Mouse (Mus musculus) brown adipose tissue, adult 24 weeks (tissue): Measurements from ENCODE around the gene Arhgap23. TPM values are rescaled to one million over a fixed set of nuclear protein-coding genes. Genes with fewer than 3 reads are reported as not detected.
A peak's percentile ranks its signal among the peaks of the same experiment; 100 is the strongest.

Source experiments
- H3K27ac ChIP-seq: fragments of 200-500 bp; replicated peaks from 2 replicates; pipeline ENCODE4 v1.5.1; 2012; ENCODE audit warnings: low read depth, mild to moderate bottlenecking, low read length
- H3K4me1 ChIP-seq: fragments of 200-500 bp; 2 replicates; pipeline ENCODE4 v1.6.1; 2012; ENCODE audit warnings: low read length, mixed read lengths; ENCODE audit not compliant: control insufficient read depth, insufficient read depth, insufficient read length
- H3K4me3 ChIP-seq: fragments of 200-500 bp; 2 replicates; pipeline ENCODE4 v1.5.1; 2012; ENCODE audit warnings: low read depth, mild to moderate bottlenecking, low read length, moderate library complexity; ENCODE audit not compliant: insufficient read depth
- polyA plus RNA-seq: library from polyadenylated mRNA; stranded (reverse); fragments of >200 nt; gene quantifications from 2 replicates; pipeline ENCODE4 v1.2.4, GENCODE M21; 2012; ENCODE audit not compliant: missing spikeins, insufficient read depth, insufficient read length

Arhgap23 gene
- polyA plus RNA-seq, 1 experiment: 5.5 TPM

DNA sequence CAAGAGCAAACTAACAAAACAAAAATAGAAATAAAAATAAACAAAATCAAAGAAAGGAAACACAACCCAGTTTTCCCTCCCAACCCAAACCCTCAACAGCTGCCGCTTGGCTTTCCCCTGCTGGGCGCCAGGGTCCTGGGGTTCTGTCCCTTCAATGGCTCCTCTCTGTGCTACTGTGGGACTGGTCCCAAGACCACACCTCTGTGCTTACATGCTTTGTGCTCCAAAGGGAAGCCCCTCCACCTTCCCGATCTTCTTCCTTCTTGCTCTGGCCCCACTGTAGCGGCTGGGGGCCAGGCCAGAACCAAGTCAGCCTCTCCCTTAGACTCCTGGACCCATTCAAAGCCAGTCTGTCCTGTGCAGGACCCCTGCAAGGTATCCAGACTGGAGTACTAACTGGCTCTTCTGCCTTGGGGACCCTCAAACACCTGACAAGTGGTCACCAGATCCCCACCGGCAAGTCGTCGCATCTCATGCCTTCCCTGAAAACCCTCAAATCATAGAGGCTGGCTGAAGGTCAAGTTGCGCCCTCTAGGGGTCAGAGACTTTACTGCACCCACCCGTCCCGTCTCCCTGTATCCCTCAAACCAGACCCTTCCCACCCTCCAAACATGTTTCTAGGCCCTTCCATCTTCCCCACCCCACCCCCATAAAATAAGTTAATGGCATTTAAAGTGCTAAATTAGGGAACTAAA, 95.8 kb downstream of the Arhgap23 start:
- H3K4me3 ChIP-seq: peak overlapping the region; percentile 27
- no peaks in the 10 kb centered on the region for H3K4me1 ChIP-seq
- H3K27ac ChIP-seq: no peak overlapping the region

GRCm38 (mm10) chr11:97511661-97512369, 96.5 kb downstream of the Arhgap23 start:
- Histone ChIP-seq H3K4me1 (no peaks in the 10 kb centered on the region), H3K27ac (0 out of 2 replicates have a peak overlapping the region, but pooled peaks have one; percentile 14), H3K4me3 (peak overlapping the region; percentile 27)

DNA sequence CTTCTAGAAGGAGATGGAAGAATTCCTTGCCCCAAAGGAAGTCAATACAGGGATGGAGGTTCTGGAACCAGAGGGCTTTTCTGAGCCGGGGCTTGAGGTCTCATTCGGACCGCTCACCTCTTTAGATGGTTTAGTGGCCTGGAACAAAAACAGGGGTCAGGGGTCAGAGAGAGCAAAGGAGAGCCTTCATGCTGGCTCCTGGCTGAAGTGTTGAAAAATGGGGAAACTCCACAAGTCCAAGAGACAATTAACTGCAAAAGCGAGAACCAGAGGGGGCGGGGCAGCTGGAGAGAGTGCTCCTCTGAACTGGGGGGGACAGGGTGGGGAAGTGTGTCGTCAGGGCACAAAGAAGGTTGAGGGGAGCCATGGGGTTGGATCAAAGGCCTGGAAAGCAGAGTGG, 97.2 kb downstream of the Arhgap23 start:
- Histone ChIP-seq H3K4me3 (no peak overlapping the region), H3K27ac (no peak overlapping the region), H3K4me1 (no peaks in the 10 kb centered on the region)

DNA sequence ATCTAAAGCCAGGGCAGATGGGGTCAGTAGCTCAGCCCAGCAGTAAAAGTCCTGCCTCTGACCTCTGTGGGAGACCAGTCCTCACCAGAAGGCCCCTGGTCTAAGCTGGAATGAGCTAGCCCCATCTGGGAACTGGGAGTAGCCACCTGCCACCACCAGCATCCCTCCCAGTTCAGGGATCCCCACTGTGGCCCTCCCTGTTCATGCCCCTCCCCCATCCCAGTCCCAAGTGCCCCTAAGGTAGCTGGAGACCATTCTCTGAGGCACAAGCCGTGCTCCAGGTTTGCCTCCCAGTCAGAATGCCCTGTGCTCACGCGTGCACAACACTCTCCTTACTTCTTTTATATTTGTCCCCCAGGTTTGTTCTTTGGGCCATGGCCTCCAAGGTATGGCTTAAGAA, 97.7 kb downstream of the Arhgap23 start:
- no peak overlapping the region for H3K27ac ChIP-seq
- H3K4me1 ChIP-seq: no peaks in the 10 kb centered on the region
- no peak overlapping the region for H3K4me3 ChIP-seq

- H3K27ac ChIP-seq: no peak overlapping the region
- H3K4me3 ChIP-seq: no peak overlapping the region
- no peaks in the 10 kb centered on the region for H3K4me1 ChIP-seq
Observed at GRCm38 (mm10) chr11:97520541-97520940, 105.2 kb downstream of the Arhgap23 start.

DNA sequence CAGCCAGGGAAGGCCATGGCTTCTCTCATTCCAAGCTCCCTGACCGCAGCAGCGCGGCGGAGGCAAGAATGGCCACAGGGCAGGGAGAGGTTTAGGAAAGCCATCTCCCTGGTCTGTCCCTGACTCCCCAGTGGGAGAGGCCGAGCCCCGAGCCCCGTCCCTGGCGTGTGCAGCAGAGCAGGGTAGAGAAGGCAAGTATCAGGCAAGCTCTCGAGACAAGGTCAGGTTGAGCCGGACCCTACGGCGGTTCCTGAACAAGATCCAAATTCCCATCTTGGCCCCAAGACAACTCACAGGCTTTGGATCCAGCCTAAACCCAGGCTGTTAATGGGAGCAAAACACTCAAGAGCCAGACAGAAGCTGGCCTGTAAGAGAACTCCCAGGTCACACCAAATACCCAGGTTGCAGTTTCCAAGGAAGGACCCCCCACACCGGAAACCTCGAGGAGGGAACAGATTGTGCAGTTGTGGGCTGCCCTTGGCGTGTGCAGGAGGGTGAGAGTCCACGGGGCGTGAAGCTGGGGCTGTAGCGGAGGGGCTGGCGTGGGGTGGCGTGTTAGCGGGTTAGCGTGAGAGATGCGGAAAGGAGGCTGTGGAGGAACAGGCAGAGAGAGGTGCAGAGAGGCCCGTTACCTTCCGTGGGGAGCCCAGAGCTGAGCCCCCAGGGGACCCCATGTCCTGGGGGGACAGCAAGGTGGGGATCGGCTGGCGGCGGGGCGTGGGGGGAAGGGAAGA, 106.6 kb downstream of the Arhgap23 start:
- no peak overlapping the region for H3K27ac ChIP-seq
- no peak overlapping the region for H3K4me3 ChIP-seq
- no peaks in the 10 kb centered on the region for H3K4me1 ChIP-seq

GRCm38 (mm10) chr11:97523107-97523506, 107.8 kb downstream of the Arhgap23 start:
- no peak overlapping the region for H3K27ac ChIP-seq
- no peaks in the 10 kb centered on the region for H3K4me1 ChIP-seq

DNA sequence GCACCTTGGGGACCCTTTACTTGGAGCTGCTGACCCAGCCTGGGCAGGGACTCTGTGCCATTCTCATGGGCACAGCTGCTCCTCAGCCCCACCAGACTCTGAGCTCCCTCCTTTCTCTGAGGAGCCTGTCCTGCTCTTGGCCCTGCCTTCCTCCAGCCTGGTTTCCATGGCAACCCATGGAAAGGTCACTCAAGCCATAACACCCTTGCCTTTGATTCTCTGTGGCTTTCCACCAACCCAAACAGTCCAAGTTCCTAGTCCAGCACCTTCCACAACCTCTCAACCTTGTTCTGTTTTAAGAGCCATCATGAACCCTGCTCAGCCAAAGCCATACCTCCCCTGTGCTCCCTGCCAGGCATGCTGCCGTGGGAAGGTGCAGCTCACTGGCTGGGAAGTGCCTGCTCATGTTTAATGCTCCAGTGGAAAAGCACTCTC, 108.5 kb downstream of the Arhgap23 start:
- H3K4me3 ChIP-seq: no peak overlapping the region
- no peaks in the 10 kb centered on the region for H3K4me1 ChIP-seq
- no peak overlapping the region for H3K27ac ChIP-seq

More at GRCm38 (mm10) chr11:97523107-97523506, 107.8 kb downstream of the Arhgap23 start:
- no peak overlapping the region for H3K4me3 ChIP-seq

GRCm38 (mm10) chr11:97524306-97524705, 109.0 kb downstream of the Arhgap23 start:
- Histone ChIP-seq H3K4me3 (no peak overlapping the region), H3K27ac (no peak overlapping the region), H3K4me1 (no peaks in the 10 kb centered on the region)

DNA sequence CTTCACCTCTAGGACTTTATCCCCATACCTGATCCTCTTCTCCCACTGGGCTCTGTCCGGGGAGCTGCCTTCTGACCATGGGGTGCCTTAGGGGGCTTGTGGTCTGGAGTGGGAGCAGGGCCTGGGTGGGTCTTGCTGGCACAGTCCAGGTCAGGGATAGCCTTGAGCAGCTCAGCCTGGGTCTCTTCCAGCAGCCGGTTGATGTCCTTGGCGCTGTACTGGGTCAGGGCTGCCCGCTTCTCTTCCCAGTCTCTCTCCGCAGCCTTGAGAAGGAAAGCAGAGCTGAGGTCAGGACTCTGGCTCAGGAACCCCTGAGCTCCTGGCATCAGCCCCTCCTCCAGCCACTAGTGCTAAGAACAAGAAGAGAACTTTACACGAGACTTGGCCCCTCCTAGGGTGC, 110.0 kb downstream of the Arhgap23 start:
- no peak overlapping the region for H3K4me3 ChIP-seq
- H3K4me1 ChIP-seq: no peaks in the 10 kb centered on the region
- no peak overlapping the region for H3K27ac ChIP-seq

DNA sequence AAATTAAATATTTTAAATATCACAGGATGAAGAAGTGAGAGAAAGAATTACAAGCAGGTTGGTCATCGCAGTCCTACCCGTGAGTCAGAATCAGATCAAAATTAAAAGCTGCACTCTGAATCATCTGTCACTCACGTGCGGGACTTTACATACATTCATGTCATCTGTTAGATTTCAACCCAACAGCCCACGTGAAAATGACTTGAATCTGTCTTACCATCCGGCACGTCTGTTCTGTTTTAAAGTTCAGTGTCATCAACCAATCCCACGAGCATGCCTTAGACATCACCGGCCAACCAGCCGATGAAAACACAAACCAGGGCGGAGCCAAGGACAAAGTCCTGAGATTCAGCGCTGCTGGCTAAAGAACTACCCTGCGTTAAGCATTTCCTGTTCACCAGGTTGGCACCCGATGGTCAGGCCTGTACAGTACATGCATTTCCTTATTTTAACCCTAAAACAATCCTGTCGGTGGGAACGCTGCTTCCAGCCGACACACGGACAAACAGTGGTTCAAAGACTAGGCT, 113.0 kb downstream of the Arhgap23 start:
- no peak overlapping the region for H3K27ac ChIP-seq
- no peak overlapping the region for H3K4me3 ChIP-seq
- H3K4me1 ChIP-seq: no peaks in the 10 kb centered on the region

DNA sequence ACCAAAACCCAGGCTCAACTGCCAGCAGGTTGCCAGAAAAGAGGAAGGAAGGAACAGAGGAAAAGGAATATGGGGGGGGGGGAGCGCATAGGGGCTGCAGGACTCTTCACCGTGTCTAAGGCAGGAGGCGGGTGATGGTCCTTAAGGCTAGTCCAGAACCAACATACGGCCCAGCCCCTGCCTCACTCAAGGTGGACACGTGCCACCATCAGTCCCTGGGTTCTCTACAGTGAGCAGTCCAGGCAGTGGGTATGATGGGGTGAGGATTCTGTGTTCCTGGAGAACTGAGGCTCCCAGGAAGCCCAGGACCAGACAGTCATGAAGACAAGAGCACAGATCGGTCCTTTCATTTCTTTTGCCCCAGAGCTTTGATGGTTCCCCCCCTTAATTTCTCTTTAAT, 114.7 kb downstream of the Arhgap23 start:
- H3K4me1 ChIP-seq: no peaks in the 10 kb centered on the region
- no peak overlapping the region for H3K4me3 ChIP-seq
- no peak overlapping the region for H3K27ac ChIP-seq

GRCm38 (mm10) chr11:97530961-97531360, 115.6 kb downstream of the Arhgap23 start:
- Histone ChIP-seq H3K27ac (no peak overlapping the region), H3K4me1 (no peaks in the 10 kb centered on the region), H3K4me3 (no peak overlapping the region)

DNA sequence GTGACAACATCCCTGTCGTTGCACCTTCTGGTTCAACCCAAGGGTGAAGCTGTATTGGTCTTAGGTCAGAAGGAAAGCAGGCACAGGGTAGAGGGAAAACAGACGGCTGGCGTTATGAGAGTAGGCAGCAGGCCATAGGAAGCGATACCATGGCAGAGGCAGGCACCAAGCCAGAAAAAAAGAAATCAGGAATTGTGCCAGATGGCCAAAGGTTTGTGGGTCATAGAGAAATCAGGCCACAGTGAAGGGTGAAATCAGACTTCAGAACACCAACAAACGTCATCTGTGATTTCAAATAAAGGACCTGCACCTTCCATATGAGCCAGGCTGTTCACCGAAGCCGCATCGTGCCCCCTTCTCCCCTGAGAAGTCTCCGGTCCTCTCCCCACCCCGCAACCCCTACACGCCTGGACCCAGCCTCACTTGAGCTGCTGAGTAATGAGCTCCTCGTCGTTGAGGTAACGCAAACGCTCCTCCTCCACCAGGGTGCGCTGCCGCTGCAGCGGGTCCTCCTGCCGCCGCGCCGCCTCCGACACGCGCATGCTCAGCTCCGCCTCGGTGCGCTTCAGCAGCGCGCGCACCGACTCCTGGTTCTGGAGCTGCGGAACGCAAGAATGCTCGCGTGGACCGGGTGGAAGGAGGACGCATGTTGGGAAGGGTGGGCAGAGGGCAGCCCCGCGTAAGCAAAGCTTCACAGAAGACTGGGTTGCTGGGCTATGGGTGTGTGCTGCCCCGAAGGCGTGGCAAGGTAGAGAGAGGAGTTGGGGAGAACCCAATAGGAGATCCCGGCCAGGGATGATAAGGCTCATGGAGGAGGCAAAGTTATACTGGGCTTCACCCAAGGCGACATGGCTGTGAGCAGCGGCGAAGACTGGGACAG, 116.3 kb downstream of the Arhgap23 start:
- Histone ChIP-seq H3K4me1 (no peaks in the 10 kb centered on the region), H3K27ac (no peak overlapping the region), H3K4me3 (peak overlapping the region; percentile 54)
